Mouse (Mus musculus): ENCODE measurements around the gene Larp1b.
A peak's percentile ranks its signal among the peaks of the same experiment; 100 is the strongest.
"Not testable (repeated sequence)": the region's sequence is repeated elsewhere in the genome, so short reads cannot be mapped to it uniquely, and the experiment has no call there.

Gene Larp1b

GRCm38 (mm10) chr3:40949170-40949902 lies at the start of gene Larp1b:
Larp1b (plus strand) TSS chr3:40949828.
- DNase-seq, result peak; percentile 93

GRCm38 (mm10) chr3:40902443-40902842 lies 47.2 kb upstream of the Larp1b start, which contains the start of gene 1700034I23Rik:
1700034I23Rik (minus strand) TSS chr3:40902543.
- not testable (repeated sequence) for DNase-seq

- DNase-seq, result no peak
These were observed 11.4 kb upstream of the Larp1b start for GRCm38 (mm10) chr3:40938189-40938588.

GRCm38 (mm10) chr3:40938592-40938991 lies 11.0 kb upstream of the Larp1b start:
- DNase-seq, result no peak

GRCm38 (mm10) chr3:40939019-40939418 lies 10.6 kb upstream of the Larp1b start:
- no peak for DNase-seq

- peak; percentile 44 for DNase-seq
These were observed 424 bp downstream of the Larp1b start for GRCm38 (mm10) chr3:40949903-40950600.

- peak; percentile 16 for DNase-seq
These were observed 1.1 kb downstream of the Larp1b start for GRCm38 (mm10) chr3:40950601-40951201.

- no peak for DNase-seq
These were observed 1.7 kb downstream of the Larp1b start for GRCm38 (mm10) chr3:40951365-40951764.

- DNase-seq, result no peak
These were observed 3.0 kb downstream of the Larp1b start for GRCm38 (mm10) chr3:40952606-40953005.

GRCm38 (mm10) chr3:40954792-40955191 lies 5.2 kb downstream of the Larp1b start:
- no peak for DNase-seq

- DNase-seq, result no peak
These were observed 9.2 kb downstream of the Larp1b start for GRCm38 (mm10) chr3:40958831-40959230.

GRCm38 (mm10) chr3:40980758-40981157 lies 31.1 kb downstream of the Larp1b start:
- DNase-seq, result no peak

- DNase-seq, result no peak
These were observed 37.9 kb downstream of the Larp1b start for GRCm38 (mm10) chr3:40987539-40987938.

- no peak for DNase-seq
These were observed 39.1 kb downstream of the Larp1b start for GRCm38 (mm10) chr3:40988722-40989121.

GRCm38 (mm10) chr3:40991541-40991940 lies 41.9 kb downstream of the Larp1b start:
- peak; percentile 5 for DNase-seq

- no peak for DNase-seq
These were observed 45.5 kb downstream of the Larp1b start for GRCm38 (mm10) chr3:40995161-40995560.

- DNase-seq, result no peak
These were observed 59.7 kb downstream of the Larp1b start for GRCm38 (mm10) chr3:41009315-41009714.

GRCm38 (mm10) chr3:41009990-41010389 lies 60.4 kb downstream of the Larp1b start:
- DNase-seq, result no peak

- DNase-seq, result no peak
These were observed 61.1 kb downstream of the Larp1b start for GRCm38 (mm10) chr3:41010701-41011100.

GRCm38 (mm10) chr3:41012451-41012850 lies 62.8 kb downstream of the Larp1b start:
- no peak for DNase-seq

- DNase-seq, result no peak
These were observed 65.3 kb downstream of the Larp1b start for GRCm38 (mm10) chr3:41014946-41015345.

- DNase-seq, result no peak
These were observed 68.5 kb downstream of the Larp1b start for GRCm38 (mm10) chr3:41018022-41018608.

GRCm38 (mm10) chr3:41020687-41021086 lies 71.1 kb downstream of the Larp1b start:
- no peak for DNase-seq

Measured in right cerebral cortex, postnatal 4 days (tissue).